Mouse (Mus musculus) forelimb bud, embryonic 11.5 days (tissue): ENCODE data around the gene Iqch.
"Not testable (repeated sequence)": the region's sequence is repeated elsewhere in the genome, so short reads cannot be mapped to it uniquely, and the experiment has no call there.

ENCODE experiments used
- DNase-seq: peaks from one replicate; pipeline ENCODE4 v3.0.0-alpha.2; 2012; ENCODE audit warnings: low read depth, low spot score

Iqch gene

GRCm38 (mm10) chr9:63568314-63568713, 34.0 kb downstream of the Iqch start:
- DNase-seq = no peak

GRCm38 (mm10) chr9:63563436-63563835, 38.9 kb downstream of the Iqch start:
- no peak for DNase-seq

DNA sequence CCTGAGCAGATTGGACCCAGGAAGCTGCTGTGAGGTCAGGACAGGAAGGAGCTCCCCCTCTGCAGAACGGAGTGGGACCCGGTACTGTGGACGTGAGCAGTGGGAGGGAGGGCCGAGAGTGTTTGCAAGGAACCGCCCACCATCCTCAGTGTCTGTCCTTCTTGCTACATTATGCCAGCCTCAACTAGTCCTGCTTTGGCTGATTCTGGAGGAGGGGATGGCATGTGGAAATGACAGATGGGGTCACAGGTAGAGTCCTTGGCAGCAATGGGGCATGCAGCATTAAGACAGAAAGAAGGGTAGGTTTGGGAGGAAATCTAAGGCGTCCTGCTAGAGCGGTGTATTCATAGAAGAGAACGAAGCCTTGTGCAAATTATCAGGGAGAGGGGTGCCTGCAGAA, 40.4 kb downstream of the Iqch start:
- DNase-seq = no peak

DNA sequence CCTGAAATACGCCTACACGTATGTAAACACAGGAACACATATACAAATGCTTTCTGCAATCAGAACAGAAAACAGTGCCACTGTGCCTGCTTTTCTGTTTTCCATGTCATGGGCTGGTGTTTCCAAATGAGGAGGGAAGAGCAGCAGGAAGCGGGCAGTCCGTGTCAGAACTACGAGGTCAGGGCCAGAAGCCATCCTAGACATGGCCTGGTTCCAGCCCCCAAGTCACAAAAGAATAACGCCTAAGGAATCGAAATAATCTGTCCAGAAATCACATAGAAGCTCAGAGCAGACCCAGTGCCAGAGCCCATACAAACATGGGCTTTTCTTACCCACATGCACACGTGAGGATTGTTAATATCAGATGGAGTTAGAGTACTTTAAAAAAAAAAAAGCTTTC, 45.4 kb downstream of the Iqch start:
- no peak for DNase-seq

DNA sequence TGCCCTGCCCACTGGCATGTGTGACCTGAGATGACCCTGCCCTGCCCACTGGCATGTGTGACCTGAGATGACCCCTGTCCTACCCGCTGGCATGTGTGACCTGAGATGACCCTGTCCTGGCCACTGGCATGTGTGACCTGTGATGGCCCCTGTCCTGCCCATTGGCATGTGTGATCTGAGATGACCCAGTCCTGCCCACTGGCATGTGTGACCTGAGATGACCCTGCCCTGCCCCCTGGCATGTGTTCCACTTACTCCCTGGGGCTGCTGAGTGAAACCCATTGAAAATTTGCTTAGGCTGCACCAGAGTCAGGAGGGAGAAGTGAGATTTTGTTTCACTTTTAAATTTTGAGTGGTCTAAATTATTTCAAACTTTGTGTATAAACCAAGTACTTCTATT, 46.0 kb downstream of the Iqch start:
- no peak for DNase-seq

GRCm38 (mm10) chr9:63555460-63555990, 46.8 kb downstream of the Iqch start:
- DNase-seq = no peak

- DNase-seq = no peak
These were observed 48.7 kb downstream of the Iqch start for GRCm38 (mm10) chr9:63553628-63554027.

GRCm38 (mm10) chr9:63550701-63551100, 51.6 kb downstream of the Iqch start:
- not testable (repeated sequence) for DNase-seq

- DNase-seq = no peak
These were observed 53.3 kb downstream of the Iqch start for GRCm38 (mm10) chr9:63548966-63549365.

DNA sequence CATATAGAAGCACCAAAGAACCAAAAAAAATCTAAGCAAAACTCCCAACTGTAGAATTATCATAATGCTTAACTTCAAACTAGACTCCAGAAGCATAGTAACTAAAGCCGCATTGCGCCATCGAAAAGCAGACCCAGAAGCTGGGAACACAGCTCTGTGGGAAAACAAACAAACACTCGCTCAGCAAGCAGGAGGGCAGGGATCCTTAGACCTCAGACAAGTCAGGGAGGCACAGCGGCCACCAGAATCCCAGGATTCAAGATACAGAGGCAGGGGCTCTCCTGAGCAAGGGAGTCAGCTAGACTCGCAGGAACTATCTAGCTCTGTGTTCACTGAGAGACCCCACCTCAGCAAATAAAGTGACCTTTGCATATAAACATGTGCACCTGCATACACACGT, 60.4 kb downstream of the Iqch start:
- DNase-seq = no peak

- DNase-seq = no peak
These were observed 61.0 kb downstream of the Iqch start for GRCm38 (mm10) chr9:63541301-63541700.

DNA sequence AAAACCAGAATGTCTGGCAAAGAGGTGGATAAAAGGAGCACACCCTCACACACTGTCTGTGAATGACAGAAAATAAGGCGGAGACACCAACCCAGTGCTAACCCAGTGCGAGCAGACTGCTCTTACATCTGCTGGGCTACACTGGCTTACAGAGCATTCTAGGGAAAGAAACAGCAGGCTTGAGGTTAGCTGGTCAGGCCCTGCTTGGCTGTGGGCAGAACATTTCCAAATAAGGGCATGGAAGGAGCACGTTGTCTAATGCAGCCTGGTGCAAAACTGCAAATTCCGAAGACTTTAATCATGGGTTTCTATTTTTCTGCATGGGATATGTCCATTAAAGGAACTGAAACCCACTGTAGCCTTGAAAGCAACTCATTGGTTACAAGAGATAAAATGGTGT, 64.8 kb downstream of the Iqch start:
- DNase-seq = no peak

- peak; percentile 37 for DNase-seq
These were observed 67.3 kb downstream of the Iqch start for GRCm38 (mm10) chr9:63535042-63535441.

- DNase-seq = no peak
These were observed 67.9 kb downstream of the Iqch start for GRCm38 (mm10) chr9:63534371-63534780.

DNA sequence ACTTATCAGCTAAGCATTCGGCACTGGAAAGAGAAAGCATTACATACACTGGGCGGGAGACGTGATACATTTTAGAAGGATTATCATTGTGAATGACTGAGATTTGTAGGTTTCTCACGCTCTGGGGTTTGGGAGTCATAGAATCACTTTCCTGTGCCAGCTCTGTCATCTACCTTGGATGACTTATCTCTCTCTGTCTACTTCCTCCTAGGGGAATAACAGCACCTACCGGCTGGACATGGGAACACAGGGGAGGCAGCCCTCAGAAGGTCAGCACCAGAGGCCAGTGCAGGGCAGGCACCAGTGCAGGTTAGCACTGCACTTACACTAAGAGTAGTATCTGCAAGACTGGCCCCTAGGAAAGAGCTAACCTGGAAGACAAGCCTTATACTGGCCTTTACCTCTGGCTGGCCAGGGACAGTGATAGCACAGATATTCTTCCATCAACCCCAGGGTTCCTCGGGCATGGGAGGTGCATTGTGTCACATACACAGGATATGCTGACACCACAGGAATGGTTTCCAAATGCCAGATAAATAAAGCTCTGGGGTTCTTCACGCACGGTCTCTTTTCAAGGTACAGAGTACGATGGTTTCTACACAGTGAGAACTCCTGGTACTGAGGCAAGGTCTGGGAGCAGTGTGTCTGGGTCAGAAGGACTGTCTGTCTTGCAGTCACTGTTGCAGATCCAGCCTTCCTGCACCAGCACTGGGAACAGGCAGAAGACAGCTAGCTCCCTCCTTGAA, 69.2 kb downstream of the Iqch start:
- no peak for DNase-seq

GRCm38 (mm10) chr9:63523937-63524253, 78.4 kb downstream of the Iqch start:
- DNase-seq = no peak

GRCm38 (mm10) chr9:63523251-63523936, 78.9 kb downstream of the Iqch start:
- DNase-seq = no peak

- no peak for DNase-seq
These were observed 89.4 kb downstream of the Iqch start for GRCm38 (mm10) chr9:63512851-63513250.

DNA sequence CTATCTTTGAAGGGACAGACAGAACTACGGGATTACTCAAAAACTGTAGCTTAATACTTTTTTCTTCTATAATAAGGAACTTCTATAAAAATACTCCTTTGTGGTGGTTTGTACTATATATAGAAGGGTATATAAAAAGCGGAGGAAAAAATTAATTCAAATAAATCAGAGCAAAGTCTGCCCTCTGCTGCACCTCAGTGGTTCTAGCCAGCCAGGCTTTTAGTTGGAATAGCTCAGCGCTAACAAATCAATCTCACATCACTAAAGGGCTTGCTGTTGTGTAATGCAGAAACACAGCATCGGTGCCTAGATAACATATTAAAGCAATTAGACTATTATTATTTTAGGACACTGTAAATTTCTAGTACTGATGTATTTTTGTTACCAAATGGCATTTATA, 91.3 kb downstream of the Iqch start:
- DNase-seq = no peak

DNA sequence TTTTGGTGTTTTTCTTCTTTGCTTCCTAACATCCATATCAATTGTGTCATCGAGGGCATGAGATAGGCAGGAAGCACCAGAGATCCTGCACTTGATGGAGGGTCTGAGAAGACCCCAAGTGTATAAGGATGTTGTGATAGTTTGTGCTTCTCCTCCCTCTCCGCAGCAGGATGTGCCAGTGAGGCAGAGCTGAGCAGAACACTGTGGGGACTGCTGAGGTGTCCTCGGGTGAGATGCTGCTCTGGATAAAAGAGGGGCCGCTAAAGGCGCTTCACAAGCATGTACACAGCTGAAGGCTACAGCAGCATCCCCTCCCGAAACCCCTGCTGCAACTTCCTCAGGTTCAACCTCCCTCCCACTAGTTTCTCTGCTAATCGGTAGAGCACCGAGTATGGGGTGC, 95.2 kb downstream of the Iqch start:
- no peak for DNase-seq

DNA sequence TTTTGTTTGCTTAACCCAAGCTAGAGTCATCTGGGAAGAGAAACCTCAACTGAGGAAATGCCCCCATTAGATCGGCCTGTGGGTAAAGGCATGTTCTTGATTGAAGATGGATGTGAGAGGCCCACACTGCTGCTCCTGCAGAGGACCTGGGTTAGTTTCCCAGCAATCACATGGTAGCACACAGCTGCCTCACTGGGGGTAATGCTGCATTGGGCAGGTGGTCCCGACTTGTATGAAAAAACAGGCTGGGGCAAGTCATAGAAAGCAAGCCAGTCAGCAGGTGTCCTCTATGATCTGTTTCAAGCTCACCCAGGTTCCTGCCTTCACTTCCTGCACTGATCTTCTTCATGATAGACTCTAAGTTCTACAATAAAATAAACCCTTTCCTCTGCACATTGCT, 98.4 kb downstream of the Iqch start:
- no peak for DNase-seq

DNA sequence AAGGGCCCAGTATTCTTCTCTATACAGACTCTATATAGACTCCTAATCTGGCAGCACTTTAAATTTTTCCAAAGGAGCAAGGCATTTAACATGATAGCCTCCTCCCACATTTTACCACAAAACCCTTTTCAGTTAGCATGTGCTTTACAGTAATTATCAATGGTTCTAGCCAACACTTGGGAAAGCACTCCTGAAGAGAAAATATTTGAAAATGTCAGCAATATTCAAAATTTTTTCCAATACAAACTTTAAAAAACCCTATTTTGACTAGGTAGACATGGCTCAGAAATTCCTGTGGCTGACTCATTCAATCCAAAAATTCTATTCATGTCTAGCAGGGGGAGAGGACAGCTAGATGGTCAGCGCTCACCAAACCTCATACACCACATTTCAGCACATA, 100.8 kb downstream of the Iqch start:
- DNase-seq = no peak

DNA sequence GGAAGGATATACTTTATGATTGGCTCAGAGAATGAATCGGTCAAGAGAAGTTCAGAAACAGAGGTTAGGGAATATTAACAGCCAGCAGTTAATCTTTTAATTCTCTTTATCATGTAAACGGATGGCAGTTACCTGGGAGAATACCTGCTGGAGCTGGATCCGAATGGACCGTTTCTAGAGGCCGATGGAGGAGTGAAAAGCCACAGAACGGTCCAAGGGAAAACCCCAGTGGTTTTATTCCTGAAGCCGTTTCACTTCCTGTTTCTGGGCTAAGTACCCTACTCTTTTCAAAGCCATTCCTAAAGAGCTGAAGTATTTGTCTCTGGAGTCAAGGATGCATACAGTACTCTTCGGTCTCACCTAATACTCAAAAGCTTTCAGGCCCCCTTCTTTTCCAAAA, 102.4 kb downstream of the Iqch start:
- no peak for DNase-seq
